Mouse (Mus musculus): ENCODE measurements around the gene Mpv17l2.
A peak's percentile ranks its signal among the peaks of the same experiment; 100 is the strongest.

The Mpv17l2 gene

DNA sequence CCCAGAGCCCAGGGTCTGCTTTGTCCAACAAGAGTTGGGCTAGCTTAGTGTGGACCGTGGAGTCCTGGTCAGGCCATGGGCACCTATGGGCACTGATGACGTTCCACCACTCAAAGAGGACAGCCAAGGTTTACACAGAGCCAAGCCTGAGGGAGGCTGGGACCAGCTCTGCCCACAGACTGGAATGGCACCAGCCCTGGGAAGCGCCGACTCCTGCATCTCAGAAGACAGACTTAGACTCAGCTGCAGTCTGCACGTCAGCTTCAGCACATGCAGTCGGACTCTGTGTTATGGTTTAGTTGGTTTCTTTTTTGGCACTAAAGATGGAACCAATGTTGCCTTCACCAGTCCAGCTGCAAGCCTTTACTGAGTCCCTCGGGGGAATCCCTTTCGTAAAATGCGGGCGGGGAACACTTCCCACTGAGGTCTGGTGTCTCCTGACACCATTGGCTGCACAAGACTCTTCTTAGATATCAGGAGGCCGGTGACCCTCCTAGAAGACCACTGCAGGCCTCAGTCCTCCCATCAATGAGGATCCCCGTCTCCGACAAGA is 10.5 kb downstream of the Mpv17l2 start:
- no peak for DNase-seq (ENCODE audit: low read depth, low spot score)

DNA sequence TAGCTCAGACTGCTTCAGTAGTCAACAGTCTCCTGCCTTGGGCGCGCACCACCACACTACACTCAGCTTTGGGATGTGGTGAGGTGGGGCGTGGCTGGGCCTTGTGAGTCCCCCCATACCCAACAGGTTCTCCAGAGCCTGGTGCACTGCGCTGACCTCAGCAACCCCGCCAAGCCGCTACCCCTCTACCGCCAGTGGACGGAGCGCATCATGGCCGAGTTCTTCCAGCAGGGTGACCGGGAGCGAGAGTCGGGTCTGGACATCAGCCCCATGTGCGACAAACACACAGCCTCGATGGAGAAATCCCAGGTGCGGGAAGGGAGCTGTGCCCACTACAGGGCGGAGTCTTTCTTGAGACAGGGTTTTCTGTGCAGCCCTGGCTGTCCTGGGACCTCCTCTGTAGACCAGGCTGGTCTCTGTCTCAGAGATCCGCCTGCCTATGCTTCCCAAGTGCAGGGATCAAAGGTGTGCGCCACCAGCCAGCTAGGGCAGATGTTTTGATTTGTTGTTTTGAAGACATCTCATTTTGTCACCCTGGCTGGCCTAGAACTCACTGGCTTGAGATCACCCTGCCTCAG is 11.6 kb downstream of the Mpv17l2 start:
- no peak for DNase-seq (ENCODE audit: low read depth, low spot score)

DNA sequence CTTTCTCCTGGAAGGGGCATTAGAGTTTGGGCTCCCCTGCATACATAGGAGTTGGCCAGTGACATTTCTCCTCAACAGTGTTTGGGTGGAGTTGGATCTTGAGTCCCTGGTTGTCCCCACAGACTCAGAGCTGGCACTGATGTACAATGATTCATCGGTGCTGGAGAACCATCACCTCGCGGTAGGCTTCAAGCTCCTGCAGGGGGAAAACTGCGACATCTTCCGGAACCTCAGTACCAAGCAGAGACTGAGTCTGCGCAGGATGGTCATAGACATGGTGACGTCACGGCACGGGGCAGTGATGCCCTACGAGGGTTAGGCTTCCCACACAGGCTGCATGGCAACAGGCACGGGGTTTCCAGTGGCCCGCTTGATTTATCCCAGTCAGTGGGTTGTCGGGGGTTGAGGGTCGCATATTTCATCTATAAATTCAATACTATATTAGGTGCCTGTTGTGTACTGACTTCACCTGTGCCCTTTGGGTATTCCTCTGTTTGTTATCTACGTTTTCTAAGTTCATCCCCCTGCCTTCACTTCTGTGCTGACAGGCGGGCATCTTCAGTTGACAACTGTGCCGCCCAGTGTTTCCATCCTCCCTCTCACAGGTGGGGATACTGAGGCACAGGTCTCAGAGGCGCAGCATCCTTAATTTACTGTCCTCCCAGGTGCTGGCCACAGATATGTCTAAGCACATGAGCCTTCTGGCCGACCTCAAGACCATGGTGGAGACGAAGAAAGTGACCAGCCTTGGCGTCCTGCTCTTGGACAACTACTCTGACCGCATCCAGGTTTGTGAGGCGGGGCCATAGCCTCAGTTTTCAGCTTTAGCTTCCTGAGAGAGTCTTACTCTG is 12.3 kb downstream of the Mpv17l2 start:
- no peak for DNase-seq (ENCODE audit: low read depth, low spot score)

DNA sequence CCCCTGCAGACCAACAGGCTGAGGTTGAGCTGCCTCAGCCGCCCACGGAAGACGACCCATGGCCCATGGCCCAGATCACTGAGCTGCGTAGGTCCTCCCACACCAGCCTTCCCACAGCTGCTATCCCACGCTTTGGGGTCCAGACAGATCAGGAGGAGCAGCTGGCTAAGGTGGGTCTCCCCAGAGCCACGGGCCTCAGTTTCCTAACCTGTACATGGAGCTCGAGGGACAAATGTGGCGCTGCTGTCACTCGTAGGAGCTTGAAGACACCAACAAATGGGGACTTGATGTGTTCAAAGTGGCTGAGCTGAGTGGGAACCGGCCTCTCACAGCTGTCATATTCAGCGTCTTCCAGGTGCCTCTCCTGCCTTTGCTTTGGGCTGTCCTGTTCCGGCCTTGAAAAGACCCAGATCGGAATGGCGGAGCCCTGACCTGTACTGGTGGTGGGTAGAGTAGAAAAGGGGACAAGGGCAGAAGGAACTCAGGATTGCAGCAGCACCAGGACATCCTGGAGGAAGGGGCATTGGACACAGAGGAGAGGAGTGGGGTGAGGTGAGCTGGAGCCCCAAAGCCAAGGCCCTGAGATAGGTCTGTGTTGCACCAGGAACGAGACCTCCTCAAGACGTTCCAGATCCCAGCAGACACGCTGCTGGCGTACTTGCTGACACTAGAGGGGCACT is 13.4 kb downstream of the Mpv17l2 start:
- no peak for DNase-seq (ENCODE audit: low read depth, low spot score)

DNA sequence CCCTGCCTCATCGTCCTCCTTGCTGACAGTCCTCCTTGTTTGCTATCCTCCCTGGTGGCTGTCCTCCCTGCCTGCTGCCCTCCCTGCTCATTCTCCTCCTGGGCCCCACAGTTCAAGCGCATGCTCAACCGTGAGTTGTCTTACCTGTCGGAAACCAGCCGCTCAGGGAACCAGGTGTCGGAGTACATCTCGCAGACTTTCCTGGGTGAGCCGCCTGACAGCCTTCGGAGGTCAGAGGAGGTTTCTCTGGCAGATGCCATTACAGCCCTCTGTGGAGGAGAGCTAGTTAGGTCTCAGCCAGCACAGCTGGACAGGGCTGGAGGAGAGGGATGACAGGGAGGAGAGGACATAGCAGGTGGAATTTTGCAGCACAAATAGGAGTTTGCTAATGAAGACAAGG is 14.1 kb downstream of the Mpv17l2 start:
- DNase-seq (ENCODE audit: low read depth, low spot score): no peak

DNA sequence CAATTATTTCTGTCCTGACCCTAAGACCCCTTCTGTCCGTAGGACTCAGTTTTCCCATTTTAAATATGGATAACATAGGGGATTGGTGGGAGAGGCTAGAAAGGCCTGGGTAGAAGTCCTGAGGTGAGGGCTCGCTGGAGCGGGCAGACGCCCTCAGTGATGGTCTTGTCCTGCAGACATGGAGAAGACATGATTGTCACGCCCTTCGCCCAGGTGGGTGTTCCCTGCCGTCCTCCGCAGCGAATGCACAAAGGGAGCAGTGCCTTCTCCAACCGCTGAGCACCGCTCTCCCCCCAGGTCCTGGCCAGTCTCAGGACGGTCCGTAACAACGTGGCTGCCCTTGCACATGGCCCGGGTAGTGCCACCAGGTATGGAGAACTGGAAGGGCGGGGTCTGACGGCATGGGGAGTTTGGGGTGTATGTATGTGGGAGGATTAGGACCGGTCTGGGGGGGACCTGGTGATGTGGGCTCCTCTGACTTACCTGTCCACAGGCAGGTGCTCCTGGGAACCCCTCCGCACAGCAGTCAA is 15.0 kb downstream of the Mpv17l2 start:
- DNase-seq (ENCODE audit: low read depth, low spot score): no peak

DNA sequence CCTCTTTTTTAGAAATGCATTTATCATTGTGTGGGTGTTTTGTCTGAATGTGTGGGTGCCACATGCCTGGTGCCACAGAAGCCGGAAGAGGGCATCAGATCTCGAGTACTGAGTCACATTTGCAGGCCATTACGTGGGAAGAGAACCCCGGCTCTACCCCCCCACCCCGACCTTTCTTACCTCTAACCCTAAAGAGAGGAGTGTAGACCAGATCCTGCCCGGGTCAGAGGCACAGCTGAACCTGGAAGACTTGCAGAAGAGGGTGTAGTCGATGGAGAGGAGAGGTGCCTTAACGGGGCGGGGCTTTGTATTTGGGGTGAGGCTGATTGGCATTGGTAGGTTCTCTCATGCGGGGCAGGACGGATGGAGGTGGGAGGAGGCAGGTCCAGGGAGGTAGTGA is 15.9 kb downstream of the Mpv17l2 start:
- no peak for DNase-seq (ENCODE audit: low read depth, low spot score)

DNA sequence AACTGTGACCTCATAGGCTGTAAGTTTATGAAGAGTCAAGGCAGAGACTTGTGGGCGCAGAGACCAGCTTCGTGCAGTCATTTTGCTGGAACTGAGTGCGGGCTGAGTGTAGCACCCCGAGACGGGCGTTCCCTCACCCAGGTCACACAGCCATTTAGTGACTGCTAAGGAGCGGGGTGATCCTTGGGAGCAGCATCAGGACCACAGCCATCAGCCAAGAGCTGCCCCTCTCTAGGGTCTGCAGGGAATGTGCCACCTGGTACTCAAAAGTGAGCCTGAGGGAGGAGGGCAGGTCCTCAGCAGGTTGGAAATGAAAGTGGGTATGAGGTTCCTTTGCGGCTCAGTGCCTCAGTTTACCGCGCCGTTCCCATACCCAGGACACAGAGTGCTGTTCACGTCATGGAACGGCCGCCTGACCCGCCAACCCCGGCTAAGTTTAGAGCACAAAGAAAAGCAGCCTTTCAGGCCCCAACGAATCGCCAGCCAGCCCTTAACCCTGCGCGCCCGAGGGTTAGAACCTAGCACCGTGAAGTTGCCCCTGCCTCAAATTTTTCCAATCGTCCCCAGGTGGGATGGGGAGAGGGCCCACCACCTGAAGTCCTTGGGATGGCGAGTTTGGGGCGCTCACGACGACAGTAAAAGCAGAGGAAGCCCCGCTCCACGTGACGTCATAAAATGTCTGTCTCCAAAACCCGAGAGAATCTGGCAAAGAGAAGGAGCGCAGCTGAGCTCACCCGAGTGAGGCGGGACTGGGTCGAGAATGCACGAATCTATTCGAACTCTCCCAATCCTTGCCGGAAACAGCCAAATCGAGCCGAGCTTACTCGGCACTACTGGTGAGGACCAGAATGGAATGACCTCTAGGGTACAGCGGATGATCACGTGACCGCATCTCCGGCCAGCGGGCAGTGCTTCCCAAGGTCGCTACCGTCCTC is 16.8 kb downstream of the Mpv17l2 start:
- DNase-seq (ENCODE audit: low read depth, low spot score): no peak

DNA sequence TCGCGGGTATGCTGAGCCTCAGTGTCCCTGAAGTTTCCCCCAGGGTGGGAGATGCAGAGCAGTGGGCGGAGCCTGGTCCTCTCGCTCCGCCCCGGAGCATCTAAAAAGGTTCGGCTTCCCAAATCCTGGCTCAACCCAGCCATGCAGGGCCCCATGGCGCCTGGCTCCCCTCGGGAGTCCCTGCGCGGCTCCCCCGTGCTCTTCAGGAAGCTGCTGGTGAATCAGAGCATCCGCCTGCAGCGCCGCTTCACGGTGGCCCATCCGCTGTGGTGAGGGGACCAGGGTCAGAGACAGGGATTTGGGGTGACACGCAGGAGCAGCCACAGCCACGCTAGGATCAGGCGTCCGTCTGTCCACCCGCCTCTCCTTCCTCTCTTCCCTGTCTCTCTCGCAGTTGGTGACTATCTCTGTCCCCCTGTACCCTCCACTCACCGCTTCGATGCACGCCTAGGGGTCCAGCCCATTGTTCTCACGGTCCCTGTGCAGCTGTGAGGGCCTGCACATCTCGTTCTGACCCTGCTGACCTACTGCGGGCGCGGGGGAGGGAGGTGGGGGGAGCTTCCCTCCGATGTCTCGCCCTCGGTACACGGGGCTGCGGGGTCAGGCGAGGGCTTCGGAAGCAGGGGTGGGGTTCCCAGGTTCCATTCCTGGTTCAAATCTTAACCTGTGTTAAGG is 17.6 kb downstream of the Mpv17l2 start:
- DNase-seq (ENCODE audit: low read depth, low spot score): no peak

DNA sequence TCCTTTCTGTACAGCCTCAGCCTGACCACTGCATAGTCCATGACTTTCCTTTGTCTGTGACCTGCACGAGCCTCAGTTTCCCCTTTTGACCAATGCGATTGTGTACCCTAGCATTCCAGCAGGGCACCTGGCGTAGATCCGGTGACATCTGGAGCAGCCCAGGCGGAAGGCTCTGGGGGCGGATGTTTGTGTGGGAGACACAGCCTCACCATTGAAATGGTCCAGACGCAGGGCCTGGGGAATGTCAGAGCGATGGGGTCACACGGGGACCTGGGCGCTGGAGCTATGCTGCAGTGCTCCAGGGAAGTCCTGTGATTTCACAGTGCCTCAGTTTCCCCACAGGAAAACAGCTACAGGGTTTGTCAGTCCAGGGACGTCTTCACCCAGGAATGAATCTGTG is 18.6 kb downstream of the Mpv17l2 start:
- no peak for DNase-seq (ENCODE audit: low read depth, low spot score)

DNA sequence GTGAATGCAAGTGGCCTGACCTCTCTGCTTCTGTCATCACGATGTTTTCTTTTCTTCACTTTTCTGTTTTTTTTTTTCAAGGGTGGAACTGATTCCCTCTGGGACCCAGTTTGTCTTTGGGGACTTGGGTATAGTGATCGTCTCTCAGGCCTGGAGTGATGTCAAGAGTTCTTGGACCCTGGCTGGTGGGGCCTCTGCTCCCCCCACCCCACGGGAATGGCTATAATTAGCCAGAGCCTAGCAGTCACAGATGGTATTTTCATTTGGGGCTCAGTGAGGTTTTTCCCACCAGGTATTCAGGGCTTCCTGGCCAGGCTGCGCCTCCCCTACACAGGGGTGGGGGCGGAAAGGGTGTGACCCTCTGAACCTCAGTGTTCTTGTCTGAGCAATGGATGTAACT is 19.1 kb downstream of the Mpv17l2 start:
- DNase-seq (ENCODE audit: low read depth, low spot score): no peak

DNA sequence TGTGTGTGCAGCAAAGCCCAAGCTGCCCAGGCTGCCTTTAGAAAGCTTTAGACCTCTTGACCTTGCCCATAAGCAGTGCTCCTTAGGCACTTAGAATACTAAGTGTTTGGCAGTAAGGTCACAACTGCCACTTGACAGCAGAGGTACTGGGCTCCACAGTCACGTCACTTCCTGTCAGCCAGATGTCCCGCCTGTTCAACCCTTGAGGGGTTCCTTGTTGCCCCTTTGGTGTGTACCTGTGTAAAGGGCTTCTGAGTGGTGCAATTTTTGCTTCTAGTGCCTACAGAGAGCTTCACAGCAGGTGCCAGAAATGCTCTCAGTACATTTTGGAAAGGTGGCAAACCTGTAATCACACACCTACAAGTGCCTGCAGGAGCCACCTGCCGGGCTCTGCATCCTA is 22.5 kb downstream of the Mpv17l2 start:
- DNase-seq (ENCODE audit: low read depth, low spot score): no peak

DNA sequence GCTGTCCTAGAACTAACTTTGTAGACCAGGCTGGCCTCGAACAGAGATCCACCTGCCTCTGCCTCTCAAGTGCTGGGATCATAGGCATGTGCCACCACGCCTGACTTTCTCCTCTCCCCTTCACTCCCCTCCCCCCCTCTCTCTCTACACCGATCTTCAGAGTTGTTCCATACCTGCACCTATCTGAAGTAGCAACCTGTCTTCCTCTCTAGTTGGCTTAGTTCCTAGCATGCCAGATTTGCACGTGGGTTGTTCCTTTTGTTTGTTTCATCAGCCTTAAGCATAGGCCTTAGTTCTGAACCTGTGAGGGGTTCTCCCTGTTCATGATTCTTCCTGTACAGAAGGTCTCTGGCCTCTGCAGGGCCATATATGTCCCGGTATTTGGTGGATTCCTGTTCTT is 23.0 kb downstream of the Mpv17l2 start:
- DNase-seq (ENCODE audit: low read depth, low spot score): no peak

DNA sequence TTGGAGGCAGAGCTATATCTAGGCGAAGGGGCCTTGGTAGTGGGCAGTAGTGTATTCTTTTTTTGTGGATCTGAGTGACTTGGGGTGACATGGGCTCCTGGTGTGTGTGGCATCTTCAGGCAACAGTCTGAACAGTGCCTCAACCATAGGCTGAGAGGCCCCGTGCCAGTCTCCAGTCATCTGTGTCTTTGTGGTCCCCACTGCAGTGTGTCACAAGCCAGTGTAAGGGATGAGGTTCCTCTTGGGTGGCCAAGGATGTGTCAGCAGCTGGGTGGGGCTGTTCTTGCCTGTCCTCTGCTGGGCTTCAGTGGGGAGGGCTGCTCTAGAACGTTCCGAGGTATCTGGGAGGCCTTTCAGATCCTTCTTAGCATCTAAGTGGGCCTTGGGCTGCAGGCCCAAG is 29.8 kb downstream of the Mpv17l2 start:
- DNase-seq (ENCODE audit: low read depth, low spot score): no peak

DNA sequence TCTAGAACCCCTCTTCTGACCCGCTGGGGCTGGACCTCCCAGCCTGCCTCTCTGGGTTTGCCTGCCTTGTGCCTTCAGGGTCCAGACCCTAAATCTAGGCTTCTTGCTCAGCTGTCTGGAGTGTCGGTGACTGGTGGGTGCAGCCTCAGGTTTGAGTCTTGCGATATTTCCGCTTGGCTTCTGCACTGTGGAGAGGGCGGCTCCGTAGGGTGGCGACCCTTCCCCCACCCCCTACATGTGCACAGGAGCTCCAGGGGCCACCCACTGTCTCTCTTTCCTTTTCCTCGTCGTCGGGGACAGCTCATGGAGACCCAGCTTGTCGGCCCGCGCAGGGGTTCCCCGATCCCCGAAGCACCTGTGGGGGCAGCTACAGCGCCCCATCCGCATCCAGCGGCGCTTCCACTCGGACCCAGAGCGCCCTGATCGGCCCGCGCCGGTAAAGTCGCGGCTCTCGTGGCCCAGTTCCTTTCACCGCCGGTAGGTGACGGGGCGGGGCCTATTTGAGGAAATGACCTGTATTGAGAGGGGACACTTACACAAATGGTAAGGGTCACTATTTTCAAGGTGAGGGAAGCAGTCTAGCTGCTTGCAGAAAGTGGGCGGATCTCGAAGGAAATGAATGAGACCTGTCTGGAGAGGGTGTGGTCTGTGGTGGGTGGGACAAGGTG is 30.8 kb downstream of the Mpv17l2 start:
- DNase-seq (ENCODE audit: low read depth, low spot score): no peak

DNA sequence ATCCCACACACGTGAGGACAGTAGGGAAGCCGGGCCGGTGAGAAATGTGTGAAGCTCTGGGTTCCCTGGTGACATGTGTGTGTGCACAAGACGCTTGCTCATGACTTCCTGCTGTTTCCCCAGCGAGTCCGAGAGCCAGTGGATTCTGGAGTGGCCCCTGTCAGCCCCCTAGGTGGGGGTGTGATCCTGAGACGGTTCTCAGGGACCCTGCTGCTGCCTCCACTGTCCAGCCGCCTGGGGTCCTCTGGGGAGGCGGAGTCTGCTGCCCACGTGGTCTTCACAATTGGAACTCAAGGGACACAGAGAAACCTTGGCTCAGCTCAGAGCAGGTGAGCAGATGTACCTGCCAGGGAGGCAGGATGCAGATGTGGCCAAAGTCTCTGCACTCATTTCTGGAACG is 34.0 kb downstream of the Mpv17l2 start:
- no peak for DNase-seq (ENCODE audit: low read depth, low spot score)

DNA sequence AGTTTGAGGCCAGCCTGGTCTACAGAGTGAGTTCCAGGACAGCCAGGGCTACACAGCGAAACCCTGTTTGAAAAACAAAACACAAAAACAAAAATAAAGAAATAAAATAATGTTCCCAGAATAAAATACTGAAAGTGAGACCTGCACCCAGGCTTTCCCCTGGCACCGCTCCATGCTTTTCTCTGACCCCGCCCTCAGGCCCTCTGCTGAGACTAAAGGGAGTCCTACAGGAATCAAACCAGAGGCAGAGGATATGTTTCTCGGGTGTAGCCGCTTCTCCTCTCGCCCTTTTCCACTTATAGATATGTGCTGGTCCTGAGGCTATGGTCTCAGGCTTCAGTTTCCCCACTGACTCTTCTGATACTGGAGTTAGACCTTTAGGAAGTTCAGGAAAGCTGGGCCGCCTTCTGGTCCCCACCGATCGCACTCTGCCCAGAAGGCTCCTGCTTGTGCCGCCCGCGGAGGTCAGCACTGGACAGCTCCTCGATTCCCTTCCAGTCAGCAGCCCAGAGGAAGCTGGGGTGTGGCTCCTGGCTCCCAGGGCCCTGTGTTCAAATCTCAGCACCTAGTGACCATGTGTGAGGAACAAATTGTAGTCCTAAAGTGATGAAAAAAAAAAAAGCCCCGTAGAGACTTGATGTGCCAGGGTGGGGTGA is 34.8 kb downstream of the Mpv17l2 start:
- peak; percentile 35 for DNase-seq (ENCODE audit: low read depth, low spot score)

DNA sequence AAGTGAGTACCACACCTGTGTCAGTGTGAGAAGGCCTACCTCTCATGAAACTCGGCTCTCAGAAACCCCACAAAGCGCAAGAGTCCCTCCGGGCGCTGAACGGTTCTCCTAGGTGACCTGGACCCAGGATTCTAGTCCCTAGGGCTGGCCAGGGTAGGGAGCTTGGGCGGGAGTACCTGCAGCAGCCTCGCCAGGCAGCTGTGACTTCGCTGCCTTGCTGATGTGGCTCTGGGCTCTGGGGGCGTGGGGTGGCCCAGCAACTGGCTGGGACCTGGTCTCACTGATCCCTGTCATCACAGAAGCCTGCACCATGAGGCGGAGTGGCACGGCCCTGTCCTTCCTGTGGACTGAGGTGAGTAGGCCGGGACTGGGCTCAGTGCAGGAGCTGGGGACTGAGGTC is 36.5 kb downstream of the Mpv17l2 start:
- no peak for DNase-seq (ENCODE audit: low read depth, low spot score)

DNA sequence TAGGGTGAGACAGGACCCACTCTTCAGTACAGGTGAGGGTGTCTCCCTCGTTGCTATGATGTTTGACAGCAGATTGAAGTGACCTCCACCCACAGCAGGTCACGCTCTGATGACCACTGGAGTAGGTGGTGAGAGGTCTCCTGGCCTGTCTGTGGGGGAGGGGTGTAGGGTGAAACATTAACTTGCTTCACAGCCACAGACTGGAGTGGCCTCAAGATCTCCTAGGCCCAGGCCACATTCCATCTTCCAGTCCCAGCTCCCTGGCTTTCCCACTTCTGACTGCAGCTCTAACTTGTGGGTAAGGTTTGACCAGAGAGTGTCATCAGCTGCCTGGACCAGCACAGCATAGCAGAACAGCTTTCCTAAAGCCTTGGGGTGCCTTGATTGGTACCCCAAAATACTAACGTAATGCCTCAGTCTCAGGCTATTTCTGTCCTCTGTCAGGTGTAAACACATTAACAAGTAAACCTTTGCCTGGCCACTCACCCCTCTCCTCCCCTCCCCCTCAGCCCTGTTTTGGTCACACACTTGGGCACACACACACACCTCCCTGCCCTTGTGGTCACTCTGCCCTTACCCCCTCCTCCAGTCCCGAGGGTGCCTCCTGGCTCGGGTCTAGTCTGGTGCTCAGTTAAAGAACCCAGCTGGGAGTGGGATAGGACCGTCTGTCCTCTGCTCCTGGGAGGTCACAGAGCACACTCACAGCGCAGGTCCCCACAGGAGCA is 37.1 kb downstream of the Mpv17l2 start, which contains the start of gene Pde4c:
Pde4c (plus strand) TSS at position 235 of the 725 bp plus-strand sequence.
- no peak for DNase-seq (ENCODE audit: low read depth, low spot score)
